Mouse (Mus musculus): ENCODE measurements at regions not wholly inside any gene's neighbourhood (a gene's known extent, or its start where the extent isn't known, plus 50 kb on each side); places are given as distances from the start of the nearest gene placed in this dataset.

DNA sequence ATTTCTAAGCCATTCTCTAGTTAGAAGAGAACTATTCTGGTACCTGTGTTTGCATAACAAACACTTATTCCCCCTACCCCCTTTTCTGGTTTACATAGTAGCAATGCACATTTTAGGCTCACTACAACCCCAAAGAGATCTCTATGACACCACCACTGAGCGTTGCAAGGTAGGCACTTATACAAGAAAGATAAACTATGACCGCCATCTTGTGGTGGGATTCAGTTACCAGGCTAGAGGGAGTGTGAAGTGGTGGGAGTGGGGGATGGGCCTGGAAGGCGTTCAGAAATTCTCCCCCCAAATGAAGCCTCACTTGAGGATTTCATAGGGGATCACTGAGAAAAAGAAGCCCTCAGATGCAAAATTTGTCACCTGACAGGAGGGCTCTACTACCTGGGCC lies 64.4 kb upstream of the Fst start:
- no peak for ATAC-seq (ENCODE audit: insufficient number of reproducible peaks, insufficient read depth, low FRiP score, low read depth)
- H3K4me1 ChIP-seq (ENCODE audit: control insufficient read depth in 2 of 2, insufficient read depth in 2 of 2, low read length in 2 of 2), result no peaks in the 10 kb centered on the region
- no peaks in the 10 kb centered on the region for H3K36me3 ChIP-seq (ENCODE audit: control insufficient read depth, insufficient read depth, low read length)
- H3K4me3 ChIP-seq (ENCODE audit: control insufficient read depth in 1 of 2, insufficient read depth in 1 of 2, low read depth in 1 of 2, low read length in 2 of 2), result no peak overlapping the region
- H3K4me2 ChIP-seq (ENCODE audit: low read length), result no peak overlapping the region
- 16% methylated on average over 3 of the region's 3 CpGs for WGBS
- H3K27me3 ChIP-seq (ENCODE audit: control insufficient read depth, insufficient read depth, low read length), result no peaks in the 10 kb centered on the region
- no peak overlapping the region for H3K9ac ChIP-seq (ENCODE audit: low read length)
- H3K27ac ChIP-seq (replicated peaks in 1 of 2; ENCODE audit: control insufficient read depth in 1 of 2, insufficient read depth in 1 of 2, low read depth in 2 of 2, low read length in 2 of 2), result no peak overlapping the region
- H3K9me3 ChIP-seq (ENCODE audit: control insufficient read depth, low read length), result no peaks in the 10 kb centered on the region

DNA sequence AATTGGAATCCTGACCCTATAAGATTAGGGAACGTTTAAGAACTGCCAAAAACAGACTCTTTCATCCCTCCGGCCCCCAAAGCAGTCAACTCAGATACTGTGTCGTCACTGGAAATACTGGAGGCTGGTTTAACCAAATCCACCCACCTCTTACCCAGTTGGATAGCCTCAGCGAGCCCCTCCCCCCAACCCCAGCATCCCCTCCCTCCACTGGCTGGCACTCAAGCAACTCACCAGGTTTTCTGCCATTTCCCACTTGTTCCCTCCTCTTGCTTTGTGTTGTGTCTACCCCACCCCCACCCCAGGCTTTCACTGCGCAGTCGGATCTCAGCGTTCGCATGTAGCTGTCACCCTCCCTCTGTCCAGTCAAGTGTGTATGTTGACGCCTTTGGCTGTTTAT lies 68.1 kb upstream of the Fst start:
- WGBS, result 38% methylated on average over 9 of the region's 9 CpGs
- H3K9ac ChIP-seq (ENCODE audit: low read length), result no peak overlapping the region
- H3K36me3 ChIP-seq (ENCODE audit: control insufficient read depth, insufficient read depth, low read length), result no peaks in the 10 kb centered on the region
- peak overlapping the region; percentile 9; the same call in 1 of the 2 replicates for H3K4me2 ChIP-seq (ENCODE audit: low read length)
- no peak for ATAC-seq (ENCODE audit: insufficient number of reproducible peaks, insufficient read depth, low FRiP score, low read depth)
- H3K4me1 ChIP-seq (ENCODE audit: control insufficient read depth in 2 of 2, insufficient read depth in 2 of 2, low read length in 2 of 2), result no peaks in the 10 kb centered on the region
- H3K9me3 ChIP-seq (ENCODE audit: control insufficient read depth, low read length), result no peaks in the 10 kb centered on the region
- no peaks in the 10 kb centered on the region for H3K27me3 ChIP-seq (ENCODE audit: control insufficient read depth, insufficient read depth, low read length)
- H3K4me3 ChIP-seq (ENCODE audit: control insufficient read depth in 1 of 2, insufficient read depth in 1 of 2, low read depth in 1 of 2, low read length in 2 of 2), result no peak overlapping the region
- no peak overlapping the region for H3K27ac ChIP-seq (replicated peaks in 1 of 2; ENCODE audit: control insufficient read depth in 1 of 2, insufficient read depth in 1 of 2, low read depth in 2 of 2, low read length in 2 of 2)

GRCm38 (mm10) chr13:114530171-114530774 lies 71.5 kb upstream of the Fst start:
- Histone ChIP-seq H3K36me3 (ENCODE audit: control insufficient read depth, insufficient read depth, low read length) (no peaks in the 10 kb centered on the region), H3K9me3 (ENCODE audit: control insufficient read depth, low read length) (no peaks in the 10 kb centered on the region), H3K27me3 (ENCODE audit: control insufficient read depth, insufficient read depth, low read length) (no peaks in the 10 kb centered on the region), H3K4me1 (ENCODE audit: control insufficient read depth in 2 of 2, insufficient read depth in 2 of 2, low read length in 2 of 2) (no peaks in the 10 kb centered on the region), H3K9ac (ENCODE audit: low read length) (no peak overlapping the region), H3K4me2 (ENCODE audit: low read length) (no peak overlapping the region), H3K4me3 (ENCODE audit: control insufficient read depth in 1 of 2, insufficient read depth in 1 of 2, low read depth in 1 of 2, low read length in 2 of 2) (no peak overlapping the region), H3K27ac (replicated peaks in 1 of 2; ENCODE audit: control insufficient read depth in 1 of 2, insufficient read depth in 1 of 2, low read depth in 2 of 2, low read length in 2 of 2) (no peak overlapping the region)
- 84% methylated on average over 11 of the region's 11 CpGs for WGBS
- ATAC-seq (ENCODE audit: insufficient number of reproducible peaks, insufficient read depth, low FRiP score, low read depth), result no peak

DNA sequence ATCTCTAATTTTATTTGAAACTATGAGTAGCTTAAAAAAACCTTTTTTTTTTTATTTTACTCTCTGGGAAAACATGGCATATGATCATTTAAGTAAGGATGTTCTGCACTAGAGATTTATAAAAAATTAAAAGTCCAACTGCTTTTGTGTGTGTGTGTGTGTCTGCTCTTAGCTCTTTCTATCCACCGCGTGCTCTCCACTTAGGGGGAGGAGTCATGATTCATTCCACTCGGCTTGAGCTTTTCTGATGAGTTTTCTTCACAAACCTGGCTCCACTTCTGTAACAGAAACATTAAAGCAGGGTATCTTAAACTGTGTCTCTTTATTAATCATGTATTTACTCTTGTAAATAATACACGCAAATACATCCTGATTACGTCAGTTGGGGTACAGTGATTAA lies 73.0 kb upstream of the Fst start:
- Histone ChIP-seq H3K36me3 (ENCODE audit: control insufficient read depth, insufficient read depth, low read length) (no peaks in the 10 kb centered on the region), H3K27ac (replicated peaks in 1 of 2; ENCODE audit: control insufficient read depth in 1 of 2, insufficient read depth in 1 of 2, low read depth in 2 of 2, low read length in 2 of 2) (no peak overlapping the region), H3K4me3 (ENCODE audit: control insufficient read depth in 1 of 2, insufficient read depth in 1 of 2, low read depth in 1 of 2, low read length in 2 of 2) (no peak overlapping the region), H3K9me3 (ENCODE audit: control insufficient read depth, low read length) (no peaks in the 10 kb centered on the region), H3K27me3 (ENCODE audit: control insufficient read depth, insufficient read depth, low read length) (no peaks in the 10 kb centered on the region), H3K4me1 (ENCODE audit: control insufficient read depth in 2 of 2, insufficient read depth in 2 of 2, low read length in 2 of 2) (no peaks in the 10 kb centered on the region), H3K9ac (ENCODE audit: low read length) (no peak overlapping the region), H3K4me2 (ENCODE audit: low read length) (no peak overlapping the region)
- 78% methylated on average over 5 of the region's 5 CpGs for WGBS
- no peak for ATAC-seq (ENCODE audit: insufficient number of reproducible peaks, insufficient read depth, low FRiP score, low read depth)

- Histone ChIP-seq H3K36me3 (ENCODE audit: control insufficient read depth, insufficient read depth, low read length) (no peaks in the 10 kb centered on the region), H3K4me1 (ENCODE audit: control insufficient read depth in 2 of 2, insufficient read depth in 2 of 2, low read length in 2 of 2) (no peaks in the 10 kb centered on the region), H3K27ac (replicated peaks in 1 of 2; ENCODE audit: control insufficient read depth in 1 of 2, insufficient read depth in 1 of 2, low read depth in 2 of 2, low read length in 2 of 2) (no peak overlapping the region), H3K9me3 (ENCODE audit: control insufficient read depth, low read length) (no peaks in the 10 kb centered on the region), H3K27me3 (ENCODE audit: control insufficient read depth, insufficient read depth, low read length) (no peaks in the 10 kb centered on the region), H3K4me3 (ENCODE audit: control insufficient read depth in 1 of 2, insufficient read depth in 1 of 2, low read depth in 1 of 2, low read length in 2 of 2) (no peak overlapping the region), H3K9ac (ENCODE audit: low read length) (no peak overlapping the region), H3K4me2 (ENCODE audit: low read length) (no peak overlapping the region)
- ATAC-seq (ENCODE audit: insufficient number of reproducible peaks, insufficient read depth, low FRiP score, low read depth), result no peak
- 77% methylated on average over 8 of the region's 8 CpGs for WGBS
Observed at GRCm38 (mm10) chr13:114532393-114533097, 73.8 kb upstream of the Fst start.

DNA sequence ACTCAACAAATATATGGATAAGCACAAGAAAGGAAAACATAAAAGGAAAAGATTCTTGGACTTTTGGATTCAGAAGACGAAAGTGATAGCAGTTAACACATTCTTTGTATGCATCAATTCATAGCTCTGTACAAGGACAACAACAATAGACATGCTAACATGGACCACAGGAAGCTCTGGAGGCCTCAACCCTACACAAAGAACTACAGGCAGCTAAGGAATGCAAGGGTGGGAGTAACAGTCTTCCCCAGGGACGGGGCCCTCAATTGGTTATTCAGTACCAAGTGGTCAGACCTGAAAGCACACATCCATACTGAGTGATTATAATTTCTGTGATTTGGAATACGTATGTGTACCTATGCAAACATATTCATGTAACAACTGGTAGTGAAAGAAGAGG lies 75.8 kb upstream of the Fst start:
- Histone ChIP-seq H3K27me3 (ENCODE audit: control insufficient read depth, insufficient read depth, low read length) (no peaks in the 10 kb centered on the region), H3K4me2 (ENCODE audit: low read length) (no peak overlapping the region), H3K36me3 (ENCODE audit: control insufficient read depth, insufficient read depth, low read length) (no peaks in the 10 kb centered on the region), H3K9ac (ENCODE audit: low read length) (no peak overlapping the region), H3K4me1 (ENCODE audit: control insufficient read depth in 2 of 2, insufficient read depth in 2 of 2, low read length in 2 of 2) (no peaks in the 10 kb centered on the region), H3K27ac (replicated peaks in 1 of 2; ENCODE audit: control insufficient read depth in 1 of 2, insufficient read depth in 1 of 2, low read depth in 2 of 2, low read length in 2 of 2) (no peak overlapping the region), H3K4me3 (ENCODE audit: control insufficient read depth in 1 of 2, insufficient read depth in 1 of 2, low read depth in 1 of 2, low read length in 2 of 2) (no peak overlapping the region), H3K9me3 (ENCODE audit: control insufficient read depth, low read length) (no peaks in the 10 kb centered on the region)
- no peak for ATAC-seq (ENCODE audit: insufficient number of reproducible peaks, insufficient read depth, low FRiP score, low read depth)
- 60% methylated on average over 3 of the region's 3 CpGs for WGBS

DNA sequence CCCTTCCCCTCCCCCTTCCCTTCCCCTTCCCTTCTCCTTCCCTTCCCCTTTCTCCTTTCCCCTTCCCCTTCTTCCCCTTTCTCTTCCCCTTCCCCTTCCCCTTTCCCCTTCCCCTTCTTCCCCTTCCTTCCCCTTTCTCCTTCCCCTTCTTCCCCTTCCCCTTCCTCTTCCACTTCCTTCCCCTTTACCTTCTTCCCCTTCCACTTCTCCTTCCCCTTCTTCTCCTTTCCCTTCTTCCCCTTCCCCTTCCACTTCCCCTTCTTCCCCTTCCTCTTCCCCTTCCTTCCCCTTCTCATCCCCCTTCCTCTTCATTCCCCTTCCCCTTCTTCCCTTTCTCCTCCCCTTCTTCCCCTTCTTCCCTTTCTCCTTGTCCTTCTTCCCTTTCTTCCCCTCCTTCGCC lies 77.0 kb upstream of the Fst start:
- H3K4me2 ChIP-seq (ENCODE audit: low read length), result no peak overlapping the region
- H3K4me1 ChIP-seq (ENCODE audit: control insufficient read depth in 2 of 2, insufficient read depth in 2 of 2, low read length in 2 of 2), result no peaks in the 10 kb centered on the region
- WGBS, result 77% methylated on average over 1 of the region's 1 CpGs
- H3K36me3 ChIP-seq (ENCODE audit: control insufficient read depth, insufficient read depth, low read length), result no peaks in the 10 kb centered on the region
- H3K9me3 ChIP-seq (ENCODE audit: control insufficient read depth, low read length), result no peaks in the 10 kb centered on the region
- no peak overlapping the region for H3K27ac ChIP-seq (replicated peaks in 1 of 2; ENCODE audit: control insufficient read depth in 1 of 2, insufficient read depth in 1 of 2, low read depth in 2 of 2, low read length in 2 of 2)
- ATAC-seq (ENCODE audit: insufficient number of reproducible peaks, insufficient read depth, low FRiP score, low read depth), result no peak
- no peaks in the 10 kb centered on the region for H3K27me3 ChIP-seq (ENCODE audit: control insufficient read depth, insufficient read depth, low read length)
- no peak overlapping the region for H3K4me3 ChIP-seq (ENCODE audit: control insufficient read depth in 1 of 2, insufficient read depth in 1 of 2, low read depth in 1 of 2, low read length in 2 of 2)
- H3K9ac ChIP-seq (ENCODE audit: low read length), result no peak overlapping the region

GRCm38 (mm10) chr13:114571731-114572130 lies 113.0 kb upstream of the Fst start:
- H3K4me1 ChIP-seq (ENCODE audit: control insufficient read depth in 2 of 2, insufficient read depth in 2 of 2, low read length in 2 of 2), result no peaks in the 10 kb centered on the region
- WGBS, result 60% methylated on average over 3 of the region's 3 CpGs
- H3K27me3 ChIP-seq (ENCODE audit: control insufficient read depth, insufficient read depth, low read length), result no peaks in the 10 kb centered on the region
- H3K9ac ChIP-seq (ENCODE audit: low read length), result no peak overlapping the region
- H3K4me2 ChIP-seq (ENCODE audit: low read length), result no peak overlapping the region
- no peaks in the 10 kb centered on the region for H3K36me3 ChIP-seq (ENCODE audit: control insufficient read depth, insufficient read depth, low read length)
- H3K9me3 ChIP-seq (ENCODE audit: control insufficient read depth, low read length), result 0 out of 2 replicates have a peak, but pooled peaks cover 2% of the 10 kb centered on the region
- no peak overlapping the region for H3K4me3 ChIP-seq (ENCODE audit: control insufficient read depth in 1 of 2, insufficient read depth in 1 of 2, low read depth in 1 of 2, low read length in 2 of 2)
- H3K27ac ChIP-seq (replicated peaks in 1 of 2; ENCODE audit: control insufficient read depth in 1 of 2, insufficient read depth in 1 of 2, low read depth in 2 of 2, low read length in 2 of 2), result no peak overlapping the region
- no peak for ATAC-seq (ENCODE audit: insufficient number of reproducible peaks, insufficient read depth, low FRiP score, low read depth)
